9 mouse cellular contexts compared by ENCODE assay signal in genomic region chr11:117881787-117882186, GRCm38 (mm10). TPM values are rescaled to one million over a fixed set of nuclear protein-coding genes. Genes with fewer than 3 reads are reported as not detected.
DNase-seq lines count a peak whose midpoint lies in the region; ATAC-seq lines count a peak whose summit lies in the region.
"Had no signal": no experiment of that assay in that cellular context is flagged by ENCODE, and none has a peak within 500 bp of the region (broad histone marks: within the 10 kb centered on the region; RNA-seq: fewer than 3 reads in every experiment).

No protein-coding gene starts in this region.

- no peak overlapping the region for H3K4me2 ChIP-seq in midbrain, embryonic 11.5 days
- H3K4me2 ChIP-seq in kidney, embryonic 14.5 days (replicated peaks; ENCODE audit: low read depth, low read length): peak overlapping the region; percentile 10; the same call in 1 of the 2 replicates
- no peak overlapping the region for H3K4me2 ChIP-seq in neural tube, embryonic 15.5 days

- peaks cover 48% of the 10 kb centered on the region for H3K4me1 ChIP-seq in midbrain, embryonic 10.5 days
- peaks cover 7% of the 10 kb centered on the region; the same call in 1 of the 2 replicates for H3K4me1 ChIP-seq in midbrain, embryonic 11.5 days (ENCODE audit: control insufficient read depth, insufficient read depth, low read length)
- peaks cover 43% of the 10 kb centered on the region for H3K4me1 ChIP-seq in kidney, embryonic 14.5 days (ENCODE audit: control insufficient read depth, insufficient read depth, low read length)
- peaks cover 20% of the 10 kb centered on the region for H3K4me1 ChIP-seq in neural tube, embryonic 15.5 days

- H3K9ac ChIP-seq in midbrain, embryonic 11.5 days (ENCODE audit: low read length): no peak overlapping the region
- H3K9ac ChIP-seq in kidney, embryonic 14.5 days (ENCODE audit: low read depth, low read length): no peak overlapping the region; the same call in 1 of the 2 replicates
- no peak overlapping the region for H3K9ac ChIP-seq in neural tube, embryonic 15.5 days (replicated peaks)

- 14% methylated on average over 8 of the region's 8 CpGs for WGBS in midbrain, embryonic 10.5 days
- 11% methylated on average over 8 of the region's 8 CpGs for WGBS in midbrain, embryonic 11.5 days
- WGBS in kidney, embryonic 14.5 days: 2% methylated on average over 8 of the region's 8 CpGs
- WGBS in neural tube, embryonic 15.5 days: 27% methylated on average over 8 of the region's 8 CpGs

- no peak overlapping the region for H3K4me3 ChIP-seq in midbrain, embryonic 10.5 days
- no peak overlapping the region for H3K4me3 ChIP-seq in midbrain, embryonic 11.5 days (ENCODE audit: low read depth, low read length)
- no peak overlapping the region for H3K4me3 ChIP-seq in kidney, embryonic 14.5 days (ENCODE audit: low read length)
- H3K4me3 ChIP-seq in neural tube, embryonic 15.5 days (replicated peaks): no peak overlapping the region

- no peak for DNase-seq in midbrain, embryonic 10.5 days (ENCODE audit: low spot score)
- DNase-seq in midbrain, embryonic 11.5 days (ENCODE audit: low spot score, missing footprints): no peak
- DNase-seq in adrenal gland, postnatal 36 days: peak; percentile 38 to 62
- DNase-seq in lung, postnatal 36 days: peak; percentile 93
- DNase-seq in cerebellum, adult 11 months: no peak
- no peak for DNase-seq in gastrocnemius, adult 18-20 months (ENCODE audit: low spot score)

- no peaks in the 10 kb centered on the region for H3K9me3 ChIP-seq in midbrain, embryonic 10.5 days (replicated peaks)
- H3K9me3 ChIP-seq in midbrain, embryonic 11.5 days (ENCODE audit: control insufficient read depth, low read length): no peaks in the 10 kb centered on the region
- H3K9me3 ChIP-seq in kidney, embryonic 14.5 days (ENCODE audit: control insufficient read depth, low read length): no peaks in the 10 kb centered on the region
- H3K9me3 ChIP-seq in neural tube, embryonic 15.5 days (replicated peaks): no peaks in the 10 kb centered on the region

- H3K27ac ChIP-seq in midbrain, embryonic 10.5 days (replicated peaks): peak overlapping the region; percentile 52; the same call in 1 of the 2 replicates
- no peak overlapping the region for H3K27ac ChIP-seq in midbrain, embryonic 11.5 days (ENCODE audit: low read depth, low read length)
- peak overlapping the region; percentile 70; the same call in 1 of the 2 replicates for H3K27ac ChIP-seq in kidney, embryonic 14.5 days (ENCODE audit: low read depth, low read length)
- no peak overlapping the region for H3K27ac ChIP-seq in neural tube, embryonic 15.5 days (replicated peaks)

- H3K36me3 ChIP-seq in midbrain, embryonic 10.5 days: no peaks in the 10 kb centered on the region
- no peaks in the 10 kb centered on the region for H3K36me3 ChIP-seq in midbrain, embryonic 11.5 days (ENCODE audit: control insufficient read depth, insufficient read depth, low read length)
- no peaks in the 10 kb centered on the region for H3K36me3 ChIP-seq in kidney, embryonic 14.5 days (ENCODE audit: control insufficient read depth, insufficient read depth, low read length)
- no peaks in the 10 kb centered on the region for H3K36me3 ChIP-seq in neural tube, embryonic 15.5 days

- H3K27me3 ChIP-seq in midbrain, embryonic 10.5 days (ENCODE audit: low read depth, poor library complexity, severe bottlenecking): peaks cover 58% of the 10 kb centered on the region
- H3K27me3 ChIP-seq in midbrain, embryonic 11.5 days (ENCODE audit: control insufficient read depth, insufficient read depth, low read length): no peaks in the 10 kb centered on the region
- H3K27me3 ChIP-seq in kidney, embryonic 14.5 days (ENCODE audit: control insufficient read depth, insufficient read depth, low read length): no peaks in the 10 kb centered on the region
- peaks cover 2% of the 10 kb centered on the region; the same call in 1 of the 2 replicates for H3K27me3 ChIP-seq in neural tube, embryonic 15.5 days (replicated peaks)

- ATAC-seq in midbrain, embryonic 11.5 days (ENCODE audit: low FRiP score): no peak
- peak; percentile 29; the same call in 1 of the 2 replicates for ATAC-seq in kidney, embryonic 14.5 days (ENCODE audit: low FRiP score, low TSS enrichment)
- no peak for ATAC-seq in neural tube, embryonic 15.5 days (ENCODE audit: low FRiP score)

RNA-seq across cellular contexts. Expression of gene Tha1, which starts 8.5 kb away (rescaled TPM):
- polyA plus RNA-seq in midbrain, embryonic 10.5 days (2016; fragmentation: Nextera tagmentation; extraction: Ambion mirVana): 5.0 and 5.2 TPM in 2 replicates
- 1.7 and 2.4 TPM in 2 replicates for polyA plus RNA-seq in midbrain, embryonic 11.5 days (2014; fragmentation: Nextera tagmentation; extraction: Ambion mirVana)
- 10 to 100 TPM; 10.3 to 13.3 TPM for total RNA-seq in adrenal gland, postnatal 36 days (2021)
- polyA plus RNA-seq in kidney, embryonic 14.5 days (2014; fragmentation: Nextera tagmentation; extraction: Ambion mirVana): 4.3 and 5.1 TPM in 2 replicates
- 1 to 10 TPM; 3.6 to 4.3 TPM for total RNA-seq in gastrocnemius, adult 18-20 months (2021)
- polyA plus RNA-seq in neural tube, embryonic 15.5 days (2015; fragmentation: Nextera tagmentation; extraction: Ambion mirVana): 4.7 and 5.0 TPM in 2 replicates

RNA-seq across cellular contexts. Expression of gene Tmem235, which starts 21.2 kb away (rescaled TPM):
- not detected in 2 replicates for polyA plus RNA-seq in midbrain, embryonic 10.5 days (2016; fragmentation: Nextera tagmentation; extraction: Ambion mirVana)
- not detected in 2 replicates for polyA plus RNA-seq in midbrain, embryonic 11.5 days (2014; fragmentation: Nextera tagmentation; extraction: Ambion mirVana)
- not detected for total RNA-seq in adrenal gland, postnatal 36 days (2021)
- polyA plus RNA-seq in kidney, embryonic 14.5 days (2014; fragmentation: Nextera tagmentation; extraction: Ambion mirVana): not detected in 2 replicates
- not detected for total RNA-seq in gastrocnemius, adult 18-20 months (2021)
- polyA plus RNA-seq in neural tube, embryonic 15.5 days (2015; fragmentation: Nextera tagmentation; extraction: Ambion mirVana): not detected in 2 replicates
- polyA plus RNA-seq: limb, embryonic 11.5 days had no signal

RNA-seq across cellular contexts. Expression of gene Birc5, which starts 32.7 kb away (rescaled TPM):
- polyA plus RNA-seq in midbrain, embryonic 10.5 days (2016; fragmentation: Nextera tagmentation; extraction: Ambion mirVana): 373 and 413 TPM in 2 replicates
- 346 and 363 TPM in 2 replicates for polyA plus RNA-seq in midbrain, embryonic 11.5 days (2014; fragmentation: Nextera tagmentation; extraction: Ambion mirVana)
- 1 to 10 TPM; 5.0 to 5.4 TPM for total RNA-seq in adrenal gland, postnatal 36 days (2021)
- 350 and 420 TPM in 2 replicates for polyA plus RNA-seq in kidney, embryonic 14.5 days (2014; fragmentation: Nextera tagmentation; extraction: Ambion mirVana)
- total RNA-seq in gastrocnemius, adult 18-20 months (2021): not detected
- polyA plus RNA-seq in neural tube, embryonic 15.5 days (2015; fragmentation: Nextera tagmentation; extraction: Ambion mirVana): 26.7 and 88.4 TPM in 2 replicates

RNA-seq across cellular contexts. Expression of gene Tk1, which starts 55.9 kb away (rescaled TPM):
- 123 and 137 TPM in 2 replicates for polyA plus RNA-seq in midbrain, embryonic 10.5 days (2016; fragmentation: Nextera tagmentation; extraction: Ambion mirVana)
- 87.1 and 89.7 TPM in 2 replicates for polyA plus RNA-seq in midbrain, embryonic 11.5 days (2014; fragmentation: Nextera tagmentation; extraction: Ambion mirVana)
- total RNA-seq in adrenal gland, postnatal 36 days (2021): 1 to 10 TPM; 7.9 to 8.8 TPM
- polyA plus RNA-seq in kidney, embryonic 14.5 days (2014; fragmentation: Nextera tagmentation; extraction: Ambion mirVana): 129 and 174 TPM in 2 replicates
- total RNA-seq in gastrocnemius, adult 18-20 months (2021): 1 to 10 TPM; 3.0 to 4.7 TPM
- 15.6 and 42.9 TPM in 2 replicates for polyA plus RNA-seq in neural tube, embryonic 15.5 days (2015; fragmentation: Nextera tagmentation; extraction: Ambion mirVana)

RNA-seq across cellular contexts. Expression of gene Afmid, which starts 56.1 kb away (rescaled TPM):
- polyA plus RNA-seq in midbrain, embryonic 10.5 days (2016; fragmentation: Nextera tagmentation; extraction: Ambion mirVana): 3.5 TPM in 2 replicates
- polyA plus RNA-seq in midbrain, embryonic 11.5 days (2014; fragmentation: Nextera tagmentation; extraction: Ambion mirVana): 2.8 and 3.9 TPM in 2 replicates
- 1 to 10 TPM; 6.5 to 8.6 TPM for total RNA-seq in adrenal gland, postnatal 36 days (2021)
- 3.6 and 4.1 TPM in 2 replicates for polyA plus RNA-seq in kidney, embryonic 14.5 days (2014; fragmentation: Nextera tagmentation; extraction: Ambion mirVana)
- 1 to 10 TPM; 2.8 to 4.5 TPM for total RNA-seq in gastrocnemius, adult 18-20 months (2021)
- 6.0 and 8.0 TPM in 2 replicates for polyA plus RNA-seq in neural tube, embryonic 15.5 days (2015; fragmentation: Nextera tagmentation; extraction: Ambion mirVana)

Comparison
In these comparisons a context has a peak if more than half of its experiments do, and no peak if none do; other contexts are left out.
1. H3K27ac ChIP-seq: peak in midbrain, embryonic 10.5 days (single experiment) and kidney, embryonic 14.5 days (single experiment); none in midbrain, embryonic 11.5 days (single experiment) and neural tube, embryonic 15.5 days (single experiment).
2. DNase-seq: peak in adrenal gland, postnatal 36 days (2 of 2) and lung, postnatal 36 days (single experiment); none in midbrain, embryonic 10.5 days (single experiment), midbrain, embryonic 11.5 days (single experiment), cerebellum, adult 11 months (single experiment) and gastrocnemius, adult 18-20 months (single experiment).